Mouse (Mus musculus) layer of hippocampus, adult 18-20 months (tissue): ENCODE results near the gene Akap8. TPM values are rescaled to one million over a fixed set of nuclear protein-coding genes. Genes with fewer than 3 reads are reported as not detected.

Experiments
- DNase-seq, 2 experiments: peaks; one replicate each; pipeline ENCODE4 v3.0.0; 2022; ENCODE audit warnings: low spot score in 2 of 2
- total RNA-seq, 2 experiments: library from RNA; stranded (reverse); gene quantifications; 2 replicates each; pipeline ENCODE4 v1.2.3; 2021

Gene Akap8
- total RNA-seq, 2 experiments from 2014 or later = 79.0 to 84.6 TPM

- peak; percentile 90 to 93 for DNase-seq
Observed at GRCm38 (mm10) chr17:32284262-32285137, 36.5 kb downstream of the Akap8 start, which contains the start of gene Brd4. Gene Brd4, minus strand, starts transcription at chr17:32284722.

DNA sequence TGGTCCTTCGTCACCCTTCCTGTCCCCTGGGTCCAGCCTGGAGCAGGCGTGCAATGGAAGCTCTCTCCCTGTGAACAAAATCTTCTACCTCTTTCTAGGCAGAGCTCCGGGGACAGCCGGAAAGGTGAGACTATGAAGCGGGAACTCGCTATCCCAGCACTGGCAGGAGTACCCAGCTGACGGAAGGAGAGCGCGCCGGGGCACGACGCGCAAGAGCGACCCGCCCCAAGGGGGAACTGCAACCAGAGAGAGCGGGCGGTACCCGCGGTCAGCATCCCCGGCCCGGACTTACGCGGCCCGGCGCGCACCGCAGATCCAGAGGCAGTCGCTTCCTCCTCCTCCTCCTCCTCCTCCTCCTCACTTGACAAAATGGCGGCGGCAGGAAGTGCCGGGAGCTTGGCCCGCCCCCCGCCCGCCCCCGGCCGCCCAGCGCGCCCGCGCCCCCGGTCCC lies 37.2 kb downstream of the Akap8 start:
- peak; percentile 29 to 52 for DNase-seq

GRCm38 (mm10) chr17:32283341-32283740 lies 37.7 kb downstream of the Akap8 start:
- no peak for DNase-seq

- DNase-seq = no peak
Observed at GRCm38 (mm10) chr17:32281611-32282310, 39.3 kb downstream of the Akap8 start.

DNA sequence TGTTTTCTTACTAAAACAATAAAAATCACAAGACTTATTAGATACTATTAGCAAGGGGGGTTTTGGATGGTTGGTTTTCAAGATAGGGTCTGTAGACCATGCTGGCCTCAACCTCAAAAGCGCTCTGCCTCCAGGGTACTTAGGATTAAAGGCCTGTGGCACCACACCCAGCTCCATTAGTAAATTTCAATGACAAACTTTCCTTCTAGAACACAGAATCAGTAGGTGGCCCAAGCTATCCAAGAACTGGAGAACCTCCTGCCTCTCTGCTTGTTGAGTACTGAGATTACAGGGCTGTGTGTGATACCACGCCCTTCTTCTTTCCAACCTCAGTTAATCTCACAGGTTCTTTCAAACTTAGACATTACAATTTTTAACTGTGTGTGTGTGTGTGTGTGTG lies 39.9 kb downstream of the Akap8 start:
- no peak for DNase-seq

DNA sequence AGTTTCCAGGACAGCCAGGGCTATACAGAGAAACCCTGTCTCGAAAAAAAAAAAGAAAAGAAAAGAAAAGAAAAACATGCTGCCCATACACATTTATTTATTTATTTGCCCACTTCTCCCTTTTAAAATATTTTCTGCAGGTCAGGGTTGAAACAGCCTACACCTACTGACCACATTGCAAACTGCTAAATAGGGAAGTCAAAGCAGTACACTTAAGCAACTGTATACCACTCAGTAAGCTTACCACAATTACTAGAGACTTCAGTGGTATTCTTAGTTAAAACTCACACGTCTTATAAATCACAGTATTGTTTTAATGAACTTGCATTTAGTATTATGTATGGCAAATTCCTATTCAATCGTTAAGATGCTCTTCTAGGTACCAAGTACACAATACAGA lies 40.5 kb downstream of the Akap8 start:
- no peak for DNase-seq

DNA sequence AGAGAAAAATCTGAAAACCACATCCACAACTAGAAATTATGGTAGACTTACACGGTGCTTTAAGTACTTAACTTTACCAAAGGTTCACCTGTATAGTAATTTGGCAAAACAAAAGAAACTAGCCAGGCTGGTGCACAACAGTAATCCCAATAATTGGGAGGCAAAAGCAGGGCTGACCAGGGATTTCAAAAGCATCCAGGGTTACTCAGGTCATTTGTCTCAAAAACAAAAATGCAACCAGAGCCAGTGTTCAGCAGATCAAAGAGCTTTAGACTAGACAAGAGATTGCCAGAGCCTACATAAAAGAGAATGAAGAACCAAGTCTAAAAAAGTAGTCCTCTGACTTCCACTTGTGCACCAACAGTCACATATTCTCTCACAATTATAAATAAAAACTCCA lies 43.8 kb downstream of the Akap8 start:
- DNase-seq = no peak

- DNase-seq = no peak
Observed at GRCm38 (mm10) chr17:32275568-32275967, 45.5 kb downstream of the Akap8 start.

DNA sequence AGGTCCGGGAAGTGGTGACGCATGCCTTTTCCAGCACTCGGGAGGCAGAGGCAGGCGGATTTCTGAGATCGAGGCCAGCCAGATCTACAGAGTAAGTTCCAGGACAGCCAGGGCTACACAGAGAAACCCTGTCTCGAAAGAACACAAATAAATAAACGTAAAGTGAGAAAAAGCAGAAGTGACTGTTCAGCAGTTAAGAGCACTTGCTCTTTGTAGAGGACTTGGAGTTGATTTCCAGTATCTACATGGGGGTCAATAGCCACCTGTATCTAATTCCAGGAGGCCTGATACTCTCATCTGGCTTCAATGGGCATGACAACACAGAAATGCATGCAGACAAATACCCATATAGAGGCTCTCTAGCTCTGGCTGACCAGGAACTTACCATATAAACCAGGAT lies 51.9 kb downstream of the Akap8 start:
- no peak for DNase-seq

DNA sequence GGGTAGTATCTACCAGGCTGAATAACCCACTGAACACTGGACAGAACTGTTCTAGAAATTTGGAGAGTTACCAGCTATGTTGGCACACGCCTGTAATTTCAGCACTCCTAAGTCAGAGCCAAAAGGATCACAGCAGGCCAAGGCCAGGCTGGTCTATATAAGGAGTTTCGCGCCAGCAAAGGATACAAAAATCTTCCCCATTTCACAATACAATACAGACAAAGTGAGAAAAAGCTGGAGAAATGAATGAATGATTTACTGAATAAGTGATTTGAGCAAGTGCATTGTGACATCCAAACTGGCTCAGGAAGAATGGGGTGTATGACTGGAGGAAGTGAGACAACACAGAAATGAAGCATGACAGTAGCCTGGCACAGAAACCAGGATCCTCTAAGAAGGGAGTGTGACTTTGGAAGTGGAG lies 52.5 kb downstream of the Akap8 start:
- DNase-seq = no peak

DNA sequence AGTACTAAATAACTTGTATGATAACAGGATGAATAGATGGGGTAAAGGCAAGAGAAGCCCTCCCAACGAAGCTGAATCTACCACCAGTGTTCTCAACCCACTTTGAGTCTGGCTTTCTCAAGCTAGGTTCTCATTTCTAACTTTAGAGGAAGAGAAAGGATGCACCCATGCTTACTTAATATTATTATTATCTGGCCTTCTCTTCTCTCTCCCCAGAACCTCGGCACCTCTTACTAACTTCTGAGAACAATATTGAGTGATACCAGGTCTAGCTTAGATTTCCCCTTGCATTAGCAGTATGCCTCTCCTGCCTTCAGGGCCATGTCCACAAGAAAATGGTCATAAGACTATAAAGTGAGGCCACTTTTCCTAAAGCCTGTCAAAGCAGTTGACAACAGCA lies 52.9 kb downstream of the Akap8 start:
- no peak for DNase-seq

DNA sequence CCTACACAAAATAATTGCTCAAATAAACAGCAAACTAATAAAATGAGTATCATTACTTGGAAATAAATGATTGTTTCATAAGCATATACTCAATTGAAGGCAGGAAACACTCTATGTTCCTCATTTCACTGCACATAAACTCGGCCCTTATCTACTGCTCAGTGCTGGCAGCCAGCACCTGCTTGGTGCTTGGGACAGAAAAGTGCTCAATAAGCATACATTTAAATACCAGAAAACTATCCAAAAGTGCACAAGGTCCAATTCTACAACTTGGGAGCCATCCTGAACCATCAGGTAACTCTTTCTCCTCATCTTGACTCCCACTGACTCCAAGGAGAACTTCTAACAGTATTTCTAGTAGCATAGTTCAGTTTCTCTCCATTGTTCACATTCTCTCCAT lies 53.4 kb downstream of the Akap8 start:
- DNase-seq = no peak

DNA sequence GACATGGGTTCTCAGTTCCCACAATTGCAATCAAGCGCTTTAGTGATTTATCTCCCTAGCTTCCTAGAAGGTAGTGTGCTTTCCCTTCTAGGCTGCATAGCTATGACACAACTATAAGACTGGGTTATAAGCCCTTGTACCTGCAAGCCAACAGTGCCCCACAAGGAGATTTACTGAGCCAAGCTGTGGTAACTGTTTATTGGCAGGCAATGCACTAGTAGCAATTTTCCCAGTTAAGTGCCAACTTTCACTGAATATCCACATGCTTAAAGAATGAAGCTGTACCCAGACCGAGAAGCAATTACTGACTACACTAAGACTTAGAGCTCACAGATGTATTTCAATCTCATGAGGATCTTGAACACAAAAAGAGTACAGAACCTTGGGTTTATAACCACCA lies 57.4 kb downstream of the Akap8 start:
- DNase-seq = peak in 1 of 2 experiments; percentile 26

- peak; percentile 69 to 90 for DNase-seq
Observed at GRCm38 (mm10) chr17:32262831-32263559, 58.0 kb downstream of the Akap8 start.

- no peak for DNase-seq
Observed at GRCm38 (mm10) chr17:32258869-32259268, 62.2 kb downstream of the Akap8 start.

DNA sequence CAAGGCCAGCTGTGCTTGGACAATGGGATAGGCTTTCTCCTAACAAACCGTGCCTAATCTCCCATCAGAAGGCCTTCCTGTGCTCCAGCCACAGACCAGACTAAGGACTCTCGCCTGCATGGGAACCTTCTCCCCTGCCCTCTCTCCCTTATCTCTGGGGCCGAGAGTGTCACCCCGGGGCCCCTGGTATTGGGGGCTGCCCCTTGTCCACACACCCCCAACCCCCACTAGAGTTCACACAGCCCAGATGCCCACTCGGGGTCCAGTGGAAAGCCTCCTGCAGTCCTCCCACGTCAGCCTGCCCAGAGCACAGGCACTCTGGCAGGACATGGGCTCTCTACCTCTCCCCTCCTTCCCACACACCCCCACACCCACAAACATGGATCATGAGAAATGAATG lies 63.1 kb downstream of the Akap8 start:
- no peak for DNase-seq

GRCm38 (mm10) chr17:32257452-32257851 lies 63.6 kb downstream of the Akap8 start:
- no peak for DNase-seq

- DNase-seq = no peak
Observed at GRCm38 (mm10) chr17:32256896-32257295, 64.1 kb downstream of the Akap8 start.
